Mouse (Mus musculus) frontal cortex, postnatal 36 days (tissue): Measurements from ENCODE around the gene Gsta2.
"Not testable (repeated sequence)": the region's sequence is repeated elsewhere in the genome, so short reads cannot be mapped to it uniquely, and the experiment has no call there.

Experiments used
- DNase-seq, 2 experiments: peaks; one replicate each; pipeline ENCODE4 v3.0.0; 2022; ENCODE audit warnings: low spot score in 2 of 2

Gene Gsta2

GRCm38 (mm10) chr9:78308122-78308521 lies 47.5 kb downstream of the Gsta2 start:
- DNase-seq: not testable (repeated sequence)

GRCm38 (mm10) chr9:78299143-78299542 lies 56.4 kb downstream of the Gsta2 start:
- DNase-seq: not testable (repeated sequence)

- no peak for DNase-seq
These were observed 57.4 kb downstream of the Gsta2 start for GRCm38 (mm10) chr9:78298232-78298631.

- DNase-seq: peak; percentile 16 to 33
These were observed 59.5 kb downstream of the Gsta2 start for GRCm38 (mm10) chr9:78296089-78296488.

GRCm38 (mm10) chr9:78294781-78295180 lies 60.8 kb downstream of the Gsta2 start:
- DNase-seq: not testable (repeated sequence)

- DNase-seq: not testable (repeated sequence)
These were observed 61.9 kb downstream of the Gsta2 start for GRCm38 (mm10) chr9:78293683-78294082.

- not testable (repeated sequence) for DNase-seq
These were observed 63.1 kb downstream of the Gsta2 start for GRCm38 (mm10) chr9:78292462-78292861.

GRCm38 (mm10) chr9:78289723-78290122 lies 65.9 kb downstream of the Gsta2 start, which contains the start of gene Gm10639:
TSS of gene Gm10639 (plus strand) at chr9:78289923.
- DNase-seq: not testable (repeated sequence)

GRCm38 (mm10) chr9:78289063-78289462 lies 66.5 kb downstream of the Gsta2 start:
- not testable (repeated sequence) for DNase-seq

- not testable (repeated sequence) for DNase-seq
These were observed 73.4 kb downstream of the Gsta2 start for GRCm38 (mm10) chr9:78282002-78282711.
